Mouse (Mus musculus) forebrain, postnatal 0 days (tissue): ENCODE measurements at regions not wholly inside any gene's neighbourhood (a gene's known extent, or its start where the extent isn't known, plus 50 kb on each side); places are given as distances from the start of the nearest gene placed in this dataset.

Source experiments
- ATAC-seq: fragments of 200-750 bp; cut with Nextera tagmentation; 2 replicates; pipeline ENCODE4 v1.8.0; 2017; ENCODE audit warnings: mild to moderate bottlenecking, moderate library complexity
- DNase-seq: peaks from one replicate; pipeline ENCODE4 v3.0.0-alpha.2; 2015
- H3K27ac ChIP-seq: fragments of 300-500 bp; sonication (generic); 2 replicates; pipeline ENCODE4 v1.5.1; 2014; ENCODE audit warnings: low read depth, mild to moderate bottlenecking, antibody characterized with exemption, low read length, moderate library complexity, mixed read lengths
- H3K27me3 ChIP-seq: fragments of 300-500 bp; sonication (generic); 2 replicates; pipeline ENCODE4 v1.6.1; 2014; ENCODE audit warnings: mild to moderate bottlenecking, low read length, mixed read lengths; ENCODE audit not compliant: insufficient read depth
- H3K36me3 ChIP-seq: fragments of 300-500 bp; sonication (generic); 2 replicates; pipeline ENCODE4 v1.6.1; 2014; ENCODE audit warnings: mild to moderate bottlenecking, moderate library complexity; ENCODE audit not compliant: insufficient read depth
- H3K4me1 ChIP-seq: fragments of 300-500 bp; sonication (generic); 2 replicates; pipeline ENCODE4 v1.6.1; 2014; ENCODE audit warnings: antibody characterized with exemption; ENCODE audit not compliant: insufficient read depth
- H3K4me2 ChIP-seq: fragments of 300-500 bp; sonication (generic); 2 replicates; pipeline ENCODE4 v1.6.1; 2014; ENCODE audit warnings: low read depth, mild to moderate bottlenecking, moderate library complexity
- H3K4me3 ChIP-seq: fragments of 300-500 bp; sonication (generic); 2 replicates; pipeline ENCODE4 v1.5.1; 2014; ENCODE audit warnings: low read depth, low read length, mixed read lengths
- H3K9ac ChIP-seq: fragments of 300-500 bp; sonication (generic); 2 replicates; pipeline ENCODE4 v1.6.1; 2014; ENCODE audit warnings: mild to moderate bottlenecking
- H3K9me3 ChIP-seq: fragments of 300-500 bp; sonication (generic); 2 replicates; pipeline ENCODE4 v1.6.1; 2016; ENCODE audit warnings: low read length
- CTCF ChIP-seq: sonication (generic); IDR thresholded peaks from 2 replicates; pipeline ENCODE4 v1.5.1; 2016; ENCODE audit warnings: antibody characterized with exemption, control low read depth, low read depth
- WGBS: fragments of 180-500 bp; shearing (Covaris S2); extraction: QIAGEN DNeasy Blood & Tissue Kit; methylation state at CpG from one replicate; pipeline ENCODE4 v1.1.7; 2014; 5-methylcytosine and 5-hydroxymethylcytosine counted together

- ATAC-seq (peak; percentile 18; the same call in 1 of the 2 replicates), DNase-seq (peak; percentile 46)
- no peaks in the 10 kb centered on the region for H3K4me1 ChIP-seq
- WGBS = 48% methylated on average over 19 of the region's 19 CpGs
- H3K27me3 ChIP-seq = no peaks in the 10 kb centered on the region
- H3K9me3 ChIP-seq = no peaks in the 10 kb centered on the region
- no peak for TF ChIP-seq CTCF
- H3K4me2 ChIP-seq = 0 out of 2 replicates have a peak overlapping the region, but pooled peaks have one; percentile 21
- no peak overlapping the region for H3K4me3 ChIP-seq
- H3K36me3 ChIP-seq = no peaks in the 10 kb centered on the region
- no peak overlapping the region for H3K9ac ChIP-seq
- no peak overlapping the region for H3K27ac ChIP-seq
These were observed 279.4 kb upstream of the Pard3b start for GRCm38 (mm10) chr1:61359011-61359930.

GRCm38 (mm10) chr1:61372581-61372980 lies 266.0 kb upstream of the Pard3b start:
- no peak for ATAC-seq
- H3K27ac ChIP-seq = no peak overlapping the region
- TF ChIP-seq CTCF = no peak

GRCm38 (mm10) chr1:61373661-61374491 lies 264.7 kb upstream of the Pard3b start:
- ATAC-seq (no peak), DNase-seq (no peak)
- Histone ChIP-seq H3K9me3 (no peaks in the 10 kb centered on the region), H3K9ac (no peak overlapping the region), H3K27me3 (no peaks in the 10 kb centered on the region), H3K4me1 (peaks cover 4% of the 10 kb centered on the region; the same call in 1 of the 2 replicates), H3K27ac (no peak overlapping the region), H3K4me3 (no peak overlapping the region), H3K4me2 (no peak overlapping the region), H3K36me3 (no peaks in the 10 kb centered on the region)
- 78% methylated on average over 17 of the region's 17 CpGs for WGBS
- TF ChIP-seq CTCF = no peak

More at GRCm38 (mm10) chr1:61372581-61372980, 266.0 kb upstream of the Pard3b start:
- Histone ChIP-seq H3K4me2 (no peak overlapping the region), H3K36me3 (no peaks in the 10 kb centered on the region), H3K27me3 (no peaks in the 10 kb centered on the region), H3K4me3 (no peak overlapping the region), H3K4me1 (peaks cover 4% of the 10 kb centered on the region; the same call in 1 of the 2 replicates), H3K9ac (no peak overlapping the region), H3K9me3 (no peaks in the 10 kb centered on the region)
- 74% methylated on average over 4 of the region's 4 CpGs for WGBS
- DNase-seq = no peak

- Histone ChIP-seq H3K27me3 (no peaks in the 10 kb centered on the region), H3K27ac (no peak overlapping the region)
- TF ChIP-seq CTCF = no peak
These were observed 262.2 kb upstream of the Pard3b start for GRCm38 (mm10) chr1:61376417-61376816.

GRCm38 (mm10) chr1:61377070-61377469 lies 261.6 kb upstream of the Pard3b start:
- no peak overlapping the region for H3K27ac ChIP-seq
- H3K9ac ChIP-seq = no peak overlapping the region
- peak; percentile 80 for TF ChIP-seq CTCF
- H3K9me3 ChIP-seq = no peaks in the 10 kb centered on the region
- no peak for ATAC-seq
- no peak overlapping the region for H3K4me2 ChIP-seq
- no peaks in the 10 kb centered on the region for H3K36me3 ChIP-seq
- WGBS = 1% methylated on average over 7 of the region's 7 CpGs
- DNase-seq = peak; percentile 89
- peaks cover 9% of the 10 kb centered on the region; the same call in 1 of the 2 replicates for H3K4me1 ChIP-seq
- H3K27me3 ChIP-seq = no peaks in the 10 kb centered on the region
- H3K4me3 ChIP-seq = no peak overlapping the region

More at GRCm38 (mm10) chr1:61376417-61376816, 262.2 kb upstream of the Pard3b start:
- Histone ChIP-seq H3K36me3 (no peaks in the 10 kb centered on the region), H3K4me3 (no peak overlapping the region), H3K9me3 (no peaks in the 10 kb centered on the region), H3K4me1 (peaks cover 9% of the 10 kb centered on the region; the same call in 1 of the 2 replicates), H3K4me2 (no peak overlapping the region), H3K9ac (no peak overlapping the region)
- DNase-seq = no peak
- WGBS = 65% methylated on average over 4 of the region's 4 CpGs
- no peak for ATAC-seq

- no peak overlapping the region for H3K9ac ChIP-seq
- no peaks in the 10 kb centered on the region for H3K36me3 ChIP-seq
- peaks cover 9% of the 10 kb centered on the region; the same call in 1 of the 2 replicates for H3K4me1 ChIP-seq
- no peak for ATAC-seq
- no peaks in the 10 kb centered on the region for H3K27me3 ChIP-seq
- H3K4me3 ChIP-seq = no peak overlapping the region
- H3K9me3 ChIP-seq = no peaks in the 10 kb centered on the region
- TF ChIP-seq CTCF = no peak
- no peak overlapping the region for H3K27ac ChIP-seq
- DNase-seq = no peak
- no peak overlapping the region for H3K4me2 ChIP-seq
- WGBS = 75% methylated on average over 8 of the region's 8 CpGs
These were observed 260.4 kb upstream of the Pard3b start for GRCm38 (mm10) chr1:61378240-61378639.
